Comparison of ENCODE assay signal across 1 mouse cellular context in the genomic region with DNA sequence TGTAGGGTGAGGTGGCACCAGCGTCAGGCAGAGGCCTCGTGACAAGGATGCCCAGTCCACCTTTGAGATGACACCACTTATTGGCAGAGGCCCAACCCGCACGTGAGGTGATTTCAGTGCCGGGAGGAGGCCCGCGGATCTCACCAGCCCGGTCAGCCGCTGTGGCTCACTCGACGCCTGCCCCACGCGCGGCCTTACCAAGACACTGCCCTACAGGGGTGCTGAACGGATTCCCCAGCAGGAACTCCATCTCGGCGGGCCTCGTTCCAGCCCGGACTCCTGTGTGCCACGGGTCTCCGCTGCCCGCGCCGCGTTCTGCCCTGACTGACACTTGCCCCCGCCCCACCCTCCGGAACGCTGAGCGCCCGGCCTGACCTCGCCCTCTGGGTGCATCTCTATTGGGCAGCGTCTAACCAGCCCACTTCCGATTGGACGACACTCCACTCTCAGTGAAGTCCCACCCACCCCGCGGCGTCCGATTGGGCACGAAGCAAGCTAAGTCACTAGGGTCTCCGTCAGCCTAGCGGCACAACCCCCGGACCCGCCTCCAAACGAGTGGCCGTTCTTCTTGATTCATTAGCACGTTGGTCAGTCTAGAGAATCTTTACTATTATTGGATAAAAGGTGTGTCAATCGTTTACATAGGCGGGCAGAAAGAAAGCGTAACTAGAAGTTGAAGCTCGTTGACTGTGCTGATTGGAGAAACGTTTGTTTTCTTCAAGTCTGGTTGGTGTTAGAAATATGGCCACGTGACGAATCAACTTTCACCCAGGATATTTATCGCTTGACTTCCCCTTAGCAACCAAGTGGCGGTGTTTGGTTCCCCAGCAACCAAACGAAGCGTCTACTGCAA.
TF ChIP-seq lines count a peak whose summit lies in the region.

A gene (minus strand): TSS at position 347 of the 853 bp plus-strand sequence.
A gene (plus strand): TSS at position 771 of the 853 bp plus-strand sequence.

TF ChIP-seq in MEL, 35 proteins besides CTCF, POLR2A, EP300 and RAD21 (continued from another document):
- TF ChIP-seq GATA1 (IDR thresholded peaks at IDR 0.05; ENCODE audit: low read depth, low read length) (peak; percentile 56; the same call in 1 of the 2 replicates), TBP (IDR thresholded peaks at IDR 0.05; ENCODE audit: low read depth, low read length) (peak; percentile 42), MYC (IDR thresholded peaks at IDR 0.05; ENCODE audit: low read depth, low read length) (peak; percentile 83), MAZ (IDR thresholded peaks at IDR 0.05; ENCODE audit: low read depth, low read length) (peak; percentile 80; the same call in 1 of the 2 replicates), NELFE (IDR thresholded peaks at IDR 0.05; ENCODE audit: low read depth, low read length) (peak; percentile 53; the same call in 1 of the 2 replicates), USF1 (IDR thresholded peaks at IDR 0.05; ENCODE audit: low read depth, low read length) (peak; percentile 99), CHD2 (IDR thresholded peaks at IDR 0.05; ENCODE audit: low read length) (peak; percentile 95), POLR2AphosphoS2 (IDR thresholded peaks at IDR 0.05; ENCODE audit: low read length) (no peak), RCOR1 (IDR thresholded peaks at IDR 0.05; ENCODE audit: low read depth, low read length) (no peak), POLR2AphosphoS5 (IDR thresholded peaks at IDR 0.05; ENCODE audit: borderline replicate concordance, low read depth, low read length) (no peak), KAT2A (conservative IDR thresholded peaks at IDR 0.05; ENCODE audit: low read depth, low read length) (peak; percentile 89), ZC3H11A (IDR thresholded peaks at IDR 0.05; ENCODE audit: low read depth, low read length) (no peak), ETS1 (IDR thresholded peaks at IDR 0.05; ENCODE audit: low read depth, low read length) (peak; percentile 40; the same call in 1 of the 2 replicates), UBTF (IDR thresholded peaks at IDR 0.05; ENCODE audit: borderline replicate concordance, insufficient read depth, low read depth, low read length) (no peak), MXI1 (IDR thresholded peaks at IDR 0.05; ENCODE audit: low read depth, low read length) (peak; percentile 94), NRF1 (IDR thresholded peaks at IDR 0.05; ENCODE audit: insufficient read depth, low read depth, low read length, poor library complexity, severe bottlenecking) (no peak), MEF2A (IDR thresholded peaks at IDR 0.05; ENCODE audit: extremely low read depth, insufficient replicate concordance, low read depth, low read length, poor library complexity, severe bottlenecking) (0 out of 2 replicates have a peak, but pooled peaks have one; percentile 33), E2F4 (IDR thresholded peaks at IDR 0.05; ENCODE audit: borderline replicate concordance, low read depth, low read length) (no peak), SIN3A (IDR thresholded peaks at IDR 0.05; ENCODE audit: low read length) (peak; percentile 100), ZMIZ1 (IDR thresholded peaks at IDR 0.05; ENCODE audit: low read depth, low read length) (0 out of 2 replicates have a peak, but pooled peaks have one; percentile 46), MAX (IDR thresholded peaks at IDR 0.05; ENCODE audit: low read length) (peak; percentile 99), TAL1 (IDR thresholded peaks at IDR 0.05; ENCODE audit: low read length) (no peak), MAFK (IDR thresholded peaks at IDR 0.05; ENCODE audit: borderline replicate concordance, low read depth, low read length) (no peak)
TF ChIP-seq in MEL: peak in this region for 19.
